Mouse (Mus musculus) kidney, embryonic 16.5 days (tissue): Measurements from ENCODE around the gene Lrch1. TPM values are rescaled to one million over a fixed set of nuclear protein-coding genes. Genes with fewer than 3 reads are reported as not detected.

Experiments
- ATAC-seq: fragments of 200-750 bp; cut with Nextera tagmentation; 2 replicates; pipeline ENCODE4 v1.8.0; 2017; ENCODE audit warnings: moderate TSS enrichment; ENCODE audit not compliant: low FRiP score, low TSS enrichment
- H3K27ac ChIP-seq: fragments of 300-500 bp; sonication (generic); 2 replicates; pipeline ENCODE4 v1.5.1; 2014; ENCODE audit warnings: low read length
- H3K27me3 ChIP-seq: fragments of 300-500 bp; sonication (generic); 2 replicates; pipeline ENCODE4 v1.6.1; 2014; ENCODE audit warnings: low read length, control low read depth, mixed read lengths; ENCODE audit not compliant: insufficient read depth
- H3K36me3 ChIP-seq: fragments of 300-500 bp; sonication (generic); 2 replicates; pipeline ENCODE4 v1.6.1; 2014; ENCODE audit warnings: low read length, control low read depth, mixed read lengths; ENCODE audit not compliant: insufficient read depth
- H3K4me1 ChIP-seq: fragments of 300-500 bp; sonication (generic); 2 replicates; pipeline ENCODE4 v1.6.1; 2014; ENCODE audit warnings: low read length, control low read depth, mixed read lengths; ENCODE audit not compliant: insufficient read depth
- H3K4me2 ChIP-seq: fragments of 300-500 bp; sonication (generic); replicated peaks from 2 replicates; pipeline ENCODE4 v1.6.1; 2014; ENCODE audit warnings: low read depth, low read length
- H3K4me3 ChIP-seq: fragments of 300-500 bp; sonication (generic); 2 replicates; pipeline ENCODE4 v1.5.1; 2014; ENCODE audit warnings: mild to moderate bottlenecking, low read length
- H3K9ac ChIP-seq: fragments of 300-500 bp; sonication (generic); replicated peaks from 2 replicates; pipeline ENCODE4 v1.6.1; 2014; ENCODE audit warnings: low read length
- H3K9me3 ChIP-seq: fragments of 300-500 bp; sonication (generic); 2 replicates; pipeline ENCODE4 v1.6.1; 2016; ENCODE audit warnings: low read length, control low read depth
- WGBS: fragments of 180-500 bp; shearing (Covaris S2); extraction: QIAGEN DNeasy Blood & Tissue Kit; methylation state at CpG from one replicate; pipeline ENCODE4 v1.1.7; 2014; 5-methylcytosine and 5-hydroxymethylcytosine counted together
- polyA plus RNA-seq: library from polyadenylated mRNA; unstranded; fragments of >200 nt; fragmentation: Nextera tagmentation; extraction: Ambion mirVana; gene quantifications from 2 replicates; pipeline ENCODE4 v1.2.1, GENCODE M21; 2015

Lrch1 gene
- polyA plus RNA-seq, 1 experiment from 2014 or later, result 18.3 TPM

DNA sequence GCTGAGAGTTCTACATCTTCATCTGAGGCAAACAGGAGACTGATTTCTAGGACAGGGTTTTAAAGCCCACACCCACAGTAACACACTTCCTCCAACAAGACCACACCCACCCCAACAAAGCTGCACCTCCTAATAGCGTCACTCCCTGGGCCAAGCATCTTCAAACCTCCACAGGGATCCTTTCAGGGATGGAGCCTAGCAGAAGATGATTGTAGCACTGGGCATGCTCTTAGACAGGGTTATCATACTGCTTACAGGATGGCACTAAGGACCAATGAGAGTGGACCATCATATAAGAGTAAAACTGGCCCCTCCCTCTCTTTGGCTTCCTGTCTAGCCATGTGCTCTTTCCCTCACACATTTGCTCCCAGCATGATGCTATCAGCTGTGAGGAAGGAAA is 112.7 kb downstream of the Lrch1 start:
- peaks cover 18% of the 10 kb centered on the region for H3K4me1 ChIP-seq
- H3K27me3 ChIP-seq, result no peaks in the 10 kb centered on the region
- 80% methylated on average over 1 of the region's 1 CpGs for WGBS
- no peak overlapping the region for H3K4me3 ChIP-seq
- no peak overlapping the region for H3K4me2 ChIP-seq
- ATAC-seq, result no peak
- H3K9me3 ChIP-seq, result no peaks in the 10 kb centered on the region
- no peak overlapping the region for H3K27ac ChIP-seq
- no peak overlapping the region for H3K9ac ChIP-seq
- H3K36me3 ChIP-seq, result peaks cover 4% of the 10 kb centered on the region; the same call in 1 of the 2 replicates

DNA sequence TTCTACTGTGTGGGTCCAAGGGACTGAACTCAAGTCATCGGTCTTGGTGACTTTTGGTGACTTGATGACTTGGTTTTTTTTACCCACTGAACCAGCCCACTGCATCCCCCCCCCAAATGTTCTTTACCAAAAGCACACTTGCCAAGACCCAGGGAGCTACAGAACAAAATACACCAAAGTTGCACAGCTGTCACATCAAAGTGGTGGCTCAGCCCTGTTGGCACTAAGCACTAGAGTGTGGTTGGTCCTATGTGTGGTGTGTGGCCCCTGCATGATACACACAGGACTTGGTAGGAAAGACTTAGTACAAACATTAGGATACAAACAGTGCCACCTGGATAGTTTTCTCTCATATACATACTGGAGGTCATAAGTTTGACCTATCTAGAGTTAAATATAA is 113.5 kb downstream of the Lrch1 start:
- 79% methylated on average over 1 of the region's 1 CpGs for whole genome bisulfite sequencing
- no peak overlapping the region for H3K4me2 ChIP-seq
- no peak overlapping the region for H3K4me3 ChIP-seq
- no peaks in the 10 kb centered on the region for H3K9me3 ChIP-seq
- H3K36me3 ChIP-seq, result peaks cover 4% of the 10 kb centered on the region; the same call in 1 of the 2 replicates
- no peak for ATAC-seq
- H3K4me1 ChIP-seq, result peaks cover 18% of the 10 kb centered on the region
- H3K27me3 ChIP-seq, result no peaks in the 10 kb centered on the region
- no peak overlapping the region for H3K9ac ChIP-seq
- H3K27ac ChIP-seq, result no peak overlapping the region

DNA sequence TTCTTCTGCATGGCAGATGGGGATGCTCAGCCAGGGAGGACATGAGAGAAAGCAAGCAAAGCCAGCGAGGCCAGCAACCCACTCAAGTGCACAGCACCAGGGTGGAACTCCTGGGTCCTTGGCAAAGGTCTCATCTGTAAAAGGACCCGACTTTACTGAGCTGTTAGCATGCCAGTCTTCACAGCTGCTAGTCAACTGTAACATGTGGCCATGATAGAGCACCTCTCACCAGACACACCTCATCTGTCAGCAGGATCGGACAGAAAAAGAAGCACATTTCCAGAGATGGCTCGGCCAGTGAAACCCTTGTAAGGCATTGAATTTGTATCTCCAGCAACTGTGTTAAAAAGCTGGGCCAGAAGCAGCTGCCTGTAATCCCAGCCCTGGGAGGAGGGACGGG is 116.0 kb downstream of the Lrch1 start:
- 48% methylated on average over 5 of the region's 5 CpGs for WGBS
- peak; percentile 61; the same call in 1 of the 2 replicates for ATAC-seq
- Histone ChIP-seq H3K27me3 (no peaks in the 10 kb centered on the region), H3K4me2 (no peak overlapping the region), H3K4me3 (no peak overlapping the region), H3K4me1 (peaks cover 18% of the 10 kb centered on the region), H3K9ac (no peak overlapping the region), H3K36me3 (peaks cover 4% of the 10 kb centered on the region; the same call in 1 of the 2 replicates), H3K9me3 (no peaks in the 10 kb centered on the region), H3K27ac (peak overlapping the region; percentile 57)

DNA sequence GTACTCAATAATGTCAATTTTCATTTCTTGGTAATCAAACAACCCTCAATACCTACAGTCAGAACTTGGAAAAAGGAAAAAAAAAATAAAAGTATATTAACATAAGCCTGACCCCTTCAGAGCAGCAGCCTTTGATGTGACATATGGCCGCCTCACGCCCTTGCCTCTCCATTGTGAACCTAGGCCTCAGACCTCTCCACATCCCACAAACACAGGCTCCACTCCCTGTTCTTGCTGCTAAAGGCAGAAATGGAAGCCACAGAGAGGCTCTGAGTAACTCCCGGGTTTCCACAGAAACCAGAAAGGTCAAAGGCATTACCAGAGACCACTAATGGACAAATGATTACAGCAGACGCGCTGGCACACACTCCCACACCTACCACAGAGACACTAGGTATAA is 116.6 kb downstream of the Lrch1 start:
- Histone ChIP-seq H3K9me3 (no peaks in the 10 kb centered on the region), H3K36me3 (peaks cover 4% of the 10 kb centered on the region; the same call in 1 of the 2 replicates), H3K4me2 (no peak overlapping the region), H3K4me1 (peaks cover 18% of the 10 kb centered on the region), H3K27me3 (no peaks in the 10 kb centered on the region), H3K9ac (no peak overlapping the region), H3K27ac (peak overlapping the region; percentile 57), H3K4me3 (no peak overlapping the region)
- ATAC-seq, result 0 out of 2 replicates have a peak, but pooled peaks have one; percentile 8
- 43% methylated on average over 5 of the region's 5 CpGs for WGBS

DNA sequence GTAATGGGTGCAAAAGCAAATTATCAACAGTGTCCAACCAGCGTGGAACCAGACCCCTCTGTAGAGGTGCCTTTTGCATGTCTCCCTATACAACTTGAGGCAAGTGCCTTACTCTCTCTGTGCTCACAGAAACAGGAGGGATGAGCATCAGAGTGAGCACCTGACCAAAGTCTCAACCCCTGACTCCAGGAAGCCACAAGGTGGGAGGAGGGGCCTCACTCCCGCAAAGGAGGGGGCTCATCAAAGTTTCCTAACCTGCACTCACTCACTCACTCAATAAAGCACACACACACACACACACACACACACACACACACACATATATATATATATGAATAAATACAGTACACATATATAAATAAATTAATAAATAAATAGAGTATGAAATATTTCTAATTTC is 117.1 kb downstream of the Lrch1 start:
- Histone ChIP-seq H3K27me3 (no peaks in the 10 kb centered on the region), H3K4me2 (no peak overlapping the region), H3K27ac (no peak overlapping the region), H3K9me3 (no peaks in the 10 kb centered on the region), H3K9ac (no peak overlapping the region), H3K36me3 (peaks cover 4% of the 10 kb centered on the region; the same call in 1 of the 2 replicates), H3K4me3 (no peak overlapping the region), H3K4me1 (peaks cover 18% of the 10 kb centered on the region)
- ATAC-seq, result no peak
- WGBS, result 81% methylated on average over 2 of the region's 2 CpGs

DNA sequence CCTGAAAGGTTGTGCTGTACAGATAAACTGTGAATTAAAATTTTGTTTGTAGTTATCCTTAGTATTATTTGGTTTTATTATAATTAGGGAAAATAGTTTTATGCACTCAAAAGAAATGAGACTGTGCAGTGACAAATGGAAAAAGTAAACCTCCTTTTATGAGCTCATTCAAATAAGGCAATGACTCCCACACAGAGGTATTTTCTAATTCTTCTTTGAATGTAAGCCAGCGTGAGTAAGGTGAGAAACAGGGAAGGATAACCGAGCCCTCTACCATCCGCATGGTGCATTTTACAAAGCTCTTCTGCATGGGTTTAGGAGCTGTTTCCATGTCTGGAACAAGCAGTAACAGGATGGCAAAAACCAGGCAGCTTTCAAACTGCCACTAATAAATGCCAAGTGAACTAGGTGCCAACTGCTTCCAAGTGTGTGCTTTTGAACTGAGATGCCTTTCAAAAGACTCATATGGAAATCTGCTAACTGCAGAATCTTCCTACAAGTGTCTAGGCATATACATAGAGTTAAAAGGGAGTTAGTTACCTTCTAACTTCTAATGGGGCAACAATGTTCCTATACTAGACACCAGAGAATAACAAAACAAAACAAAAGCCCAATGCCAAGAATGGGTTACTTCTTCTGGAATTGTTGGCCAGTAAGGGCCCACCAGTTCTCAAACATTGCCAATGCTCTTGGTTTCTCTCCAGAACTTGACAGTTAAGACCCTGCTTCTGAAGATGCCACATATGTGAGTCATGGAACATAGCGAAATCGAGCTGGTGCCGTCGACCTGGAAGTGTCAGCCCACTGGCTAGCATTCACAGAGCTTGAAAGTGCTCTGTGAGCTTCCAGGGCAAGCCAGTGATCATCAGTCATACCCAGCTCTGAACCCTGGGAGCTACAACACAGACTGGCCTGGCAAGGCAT is 124.7 kb downstream of the Lrch1 start:
- no peak for ATAC-seq
- Histone ChIP-seq H3K4me1 (peaks cover 14% of the 10 kb centered on the region), H3K9me3 (no peaks in the 10 kb centered on the region), H3K27me3 (no peaks in the 10 kb centered on the region), H3K9ac (no peak overlapping the region), H3K4me3 (no peak overlapping the region), H3K36me3 (peaks cover 12% of the 10 kb centered on the region), H3K27ac (no peak overlapping the region), H3K4me2 (no peak overlapping the region)
- 76% methylated on average over 7 of the region's 7 CpGs for WGBS

DNA sequence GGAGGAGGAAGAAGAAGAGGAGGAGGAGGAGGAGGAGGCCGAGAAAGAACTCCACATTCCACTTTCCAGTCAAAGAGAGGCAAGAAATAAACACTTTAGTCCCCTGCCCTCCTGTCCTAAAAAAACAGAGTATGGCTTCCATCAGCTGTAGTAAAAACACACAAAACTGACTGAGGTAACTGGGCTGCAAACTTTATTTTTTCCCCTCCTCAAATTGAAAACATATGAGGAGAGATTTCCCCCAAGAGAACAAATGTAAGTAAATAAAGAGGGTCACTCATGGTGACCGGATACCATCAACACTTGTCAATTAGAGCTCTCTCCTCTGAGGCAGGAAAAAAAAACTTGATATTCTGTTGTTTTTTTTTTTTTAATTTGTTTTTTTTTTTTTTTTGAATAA is 125.6 kb downstream of the Lrch1 start:
- H3K36me3 ChIP-seq, result peaks cover 14% of the 10 kb centered on the region
- H3K4me3 ChIP-seq, result no peak overlapping the region
- 19% methylated on average over 2 of the region's 2 CpGs for whole genome bisulfite sequencing
- H3K27ac ChIP-seq, result no peak overlapping the region
- no peaks in the 10 kb centered on the region for H3K9me3 ChIP-seq
- H3K4me2 ChIP-seq, result no peak overlapping the region
- no peaks in the 10 kb centered on the region for H3K27me3 ChIP-seq
- peaks cover 14% of the 10 kb centered on the region for H3K4me1 ChIP-seq
- no peak overlapping the region for H3K9ac ChIP-seq
- no peak for ATAC-seq

DNA sequence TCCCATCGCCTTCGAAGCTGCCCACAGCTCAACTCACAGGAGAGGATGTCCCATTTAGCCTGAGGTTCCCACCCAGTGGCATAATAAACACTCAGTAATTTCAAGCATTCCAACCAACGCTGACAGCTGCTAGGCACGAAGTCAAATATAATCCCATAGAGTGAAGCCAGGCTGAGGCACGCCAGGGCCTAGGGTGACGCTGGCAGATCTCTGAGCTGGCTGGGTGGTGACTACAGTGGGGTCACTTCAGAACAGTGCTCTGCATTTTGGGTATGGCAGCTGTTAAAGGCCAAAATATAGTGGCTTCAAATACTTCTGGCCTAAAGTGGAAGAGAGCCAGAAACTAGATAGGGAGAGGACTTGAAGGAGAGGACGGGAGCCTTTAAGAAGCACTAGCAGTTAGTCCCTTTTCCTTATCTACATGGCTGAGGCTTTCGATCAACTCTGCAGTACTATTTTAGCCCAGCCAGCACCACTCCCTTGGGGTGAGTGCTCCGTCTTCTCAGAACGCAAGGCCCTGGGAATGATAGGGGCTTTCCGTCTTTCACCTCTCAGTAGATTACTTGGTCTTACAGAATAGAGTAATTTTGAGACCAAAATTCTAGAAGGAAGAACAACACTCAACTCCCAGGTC is 127.4 kb downstream of the Lrch1 start:
- Histone ChIP-seq H3K9ac (no peak overlapping the region), H3K36me3 (peaks cover 17% of the 10 kb centered on the region), H3K27me3 (no peaks in the 10 kb centered on the region), H3K4me1 (peaks cover 14% of the 10 kb centered on the region), H3K4me3 (no peak overlapping the region), H3K9me3 (no peaks in the 10 kb centered on the region), H3K27ac (no peak overlapping the region), H3K4me2 (no peak overlapping the region)
- WGBS, result 86% methylated on average over 11 of the region's 11 CpGs
- ATAC-seq, result no peak

DNA sequence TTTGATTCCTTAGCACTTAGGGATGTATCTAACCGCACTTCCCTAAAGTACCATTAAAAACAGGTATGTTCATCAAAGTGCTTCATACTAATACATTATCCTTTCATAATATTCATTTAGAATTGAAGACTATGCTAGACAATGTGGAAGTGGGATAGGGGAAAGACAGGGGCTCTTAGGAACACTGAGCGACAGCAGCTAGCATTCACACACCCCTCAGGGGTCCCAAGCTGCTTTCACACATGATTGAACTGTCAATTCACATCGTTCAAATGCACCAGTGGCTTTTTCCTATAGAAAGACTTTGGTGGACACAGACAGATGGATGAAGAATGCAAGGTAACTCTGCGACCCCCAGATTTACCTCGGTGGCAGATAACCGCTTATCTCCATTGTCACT is 131.0 kb downstream of the Lrch1 start:
- H3K27me3 ChIP-seq, result no peaks in the 10 kb centered on the region
- no peak overlapping the region for H3K4me3 ChIP-seq
- no peaks in the 10 kb centered on the region for H3K9me3 ChIP-seq
- H3K4me2 ChIP-seq, result no peak overlapping the region
- H3K27ac ChIP-seq, result no peak overlapping the region
- WGBS, result 90% methylated on average over 6 of the region's 6 CpGs
- ATAC-seq, result no peak
- peaks cover 11% of the 10 kb centered on the region for H3K36me3 ChIP-seq
- no peak overlapping the region for H3K9ac ChIP-seq
- H3K4me1 ChIP-seq, result peaks cover 13% of the 10 kb centered on the region
